Mouse (Mus musculus) activated CD4-positive, CD25-positive, alpha-beta regulatory T cell, adult 4 months (primary cell): Measurements from ENCODE around the gene Gm10799. TPM values are rescaled to one million over a fixed set of nuclear protein-coding genes. Genes with fewer than 3 reads are reported as not detected.

ENCODE experiments used
- polyA plus RNA-seq, 2 experiments: library from polyadenylated mRNA; unstranded; fragments of 100-300 nt; shearing (Covaris generic); gene quantifications; one replicate each; pipeline ENCODE4 v1.2.1; 2017

Gm10799 gene
- polyA plus RNA-seq, 2 experiments from 2014 or later, result not detected

Other genes with a start within 250 kb of the Gm10799 start
- gene Lmo2, start 110.6 kb downstream of the Gm10799 start, polyA plus RNA-seq, result 1 to 10 TPM in 1 of 2 experiments, under 1 TPM in 1; 0.21 to 1.6 TPM
- 10 to 100 TPM; 44.4 to 46.3 TPM for gene Fbxo3, start 40.8 kb downstream of the Gm10799 start, polyA plus RNA-seq
- gene 4931422A03Rik, start 40.2 kb downstream of the Gm10799 start, polyA plus RNA-seq, result under 1 TPM in 1 of 2 experiments, not detected in 1; 0.59 TPM
- gene Gm10912, start 2.7 kb downstream of the Gm10799 start, polyA plus RNA-seq, result not detected
- gene Cd59b, start 1.3 kb upstream of the Gm10799 start, polyA plus RNA-seq, result not detected
- under 1 TPM in 1 of 2 experiments, not detected in 1; 0.20 TPM for gene Cd59a, start 27.3 kb upstream of the Gm10799 start, polyA plus RNA-seq
- gene A930018P22Rik, start 54.2 kb upstream of the Gm10799 start, polyA plus RNA-seq, result not detected